In the genomic region with DNA sequence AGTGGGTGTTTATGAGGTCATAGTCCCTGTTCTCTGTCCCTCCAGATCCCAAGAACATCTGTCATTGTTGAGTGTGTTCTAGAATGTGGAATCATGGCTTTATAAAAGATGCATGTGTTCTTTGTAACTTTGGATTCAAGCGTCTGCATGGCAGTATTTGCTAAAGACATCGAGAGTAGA, we compare ENCODE assay signal across 8 mouse cellular contexts. TPM values are rescaled to one million over a fixed set of nuclear protein-coding genes. Genes with fewer than 3 reads are reported as not detected.
DNase-seq lines count a peak whose midpoint lies in the region; ATAC-seq lines count a peak whose summit lies in the region.

Asb15 (plus strand) TSS at position 81 of the 180 bp plus-strand sequence.

- peak within 1 kb of the TSS; percentile 68 for H3K27ac ChIP-seq in kidney, embryonic 15.5 days
- 0 out of 2 replicates have a peak within 1 kb of the TSS, but pooled peaks have one; percentile 23 for H3K27ac ChIP-seq in embryonic facial prominence, embryonic 12.5 days
- no peak within 1 kb of the TSS for H3K27ac ChIP-seq in hindbrain, embryonic 12.5 days
- peak within 1 kb of the TSS; percentile 49 for H3K27ac ChIP-seq in midbrain, embryonic 14.5 days (replicated peaks; ENCODE audit: low read depth, low read length)

- no peaks in the 10 kb centered on the region for H3K9me3 ChIP-seq in kidney, embryonic 15.5 days (replicated peaks)
- no peaks in the 10 kb centered on the region for H3K9me3 ChIP-seq in embryonic facial prominence, embryonic 12.5 days
- H3K9me3 ChIP-seq in hindbrain, embryonic 12.5 days (replicated peaks), result no peaks in the 10 kb centered on the region
- no peaks in the 10 kb centered on the region for H3K9me3 ChIP-seq in midbrain, embryonic 14.5 days (ENCODE audit: control insufficient read depth, low read length)

- H3K4me1 ChIP-seq in kidney, embryonic 15.5 days, result peaks cover 35% of the 10 kb centered on the region
- peaks cover 8% of the 10 kb centered on the region for H3K4me1 ChIP-seq in embryonic facial prominence, embryonic 12.5 days
- peaks cover 16% of the 10 kb centered on the region for H3K4me1 ChIP-seq in hindbrain, embryonic 12.5 days
- peaks cover 17% of the 10 kb centered on the region for H3K4me1 ChIP-seq in midbrain, embryonic 14.5 days (ENCODE audit: control insufficient read depth, insufficient read depth, low read length)

- peak within 1 kb of the TSS; percentile 72 for H3K4me2 ChIP-seq in kidney, embryonic 15.5 days
- peak within 1 kb of the TSS; percentile 69 for H3K4me2 ChIP-seq in embryonic facial prominence, embryonic 12.5 days (replicated peaks)
- H3K4me2 ChIP-seq in hindbrain, embryonic 12.5 days (replicated peaks), result peak within 1 kb of the TSS; percentile 75
- H3K4me2 ChIP-seq in midbrain, embryonic 14.5 days (ENCODE audit: low read length), result peak within 1 kb of the TSS; percentile 80

- WGBS in kidney, embryonic 15.5 days, result 48% methylated on average over 2 of the region's 2 CpGs
- 51% methylated on average over 2 of the region's 2 CpGs for WGBS in embryonic facial prominence, embryonic 12.5 days
- 58% methylated on average over 2 of the region's 2 CpGs for WGBS in hindbrain, embryonic 12.5 days
- WGBS in midbrain, embryonic 14.5 days, result 50% methylated on average over 2 of the region's 2 CpGs

- peak within 1 kb of the TSS; percentile 64 for H3K4me3 ChIP-seq in kidney, embryonic 15.5 days (replicated peaks)
- peak within 1 kb of the TSS; percentile 78 for H3K4me3 ChIP-seq in embryonic facial prominence, embryonic 12.5 days
- peak within 1 kb of the TSS; percentile 59 for H3K4me3 ChIP-seq in hindbrain, embryonic 12.5 days
- H3K4me3 ChIP-seq in midbrain, embryonic 14.5 days (replicated peaks; ENCODE audit: low read depth, low read length), result peak within 1 kb of the TSS; percentile 84

- no peak for ATAC-seq in kidney, embryonic 15.5 days (replicated peaks; ENCODE audit: low FRiP score)
- ATAC-seq in embryonic facial prominence, embryonic 12.5 days (ENCODE audit: insufficient number of reproducible peaks, insufficient read depth, low FRiP score, low TSS enrichment), result no peak
- ATAC-seq in hindbrain, embryonic 12.5 days (ENCODE audit: low FRiP score), result no peak
- ATAC-seq in midbrain, embryonic 14.5 days (ENCODE audit: low FRiP score, low TSS enrichment), result no peak

- peak within 1 kb of the TSS; percentile 57 for H3K9ac ChIP-seq in kidney, embryonic 15.5 days
- peak within 1 kb of the TSS; percentile 74 for H3K9ac ChIP-seq in embryonic facial prominence, embryonic 12.5 days
- peak within 1 kb of the TSS; percentile 59 for H3K9ac ChIP-seq in hindbrain, embryonic 12.5 days
- peak within 1 kb of the TSS; percentile 74 for H3K9ac ChIP-seq in midbrain, embryonic 14.5 days (replicated peaks; ENCODE audit: low read length)

- H3K36me3 ChIP-seq in kidney, embryonic 15.5 days, result peaks cover 14% of the 10 kb centered on the region
- 0 out of 2 replicates have a peak, but pooled peaks cover 4% of the 10 kb centered on the region for H3K36me3 ChIP-seq in embryonic facial prominence, embryonic 12.5 days
- 0 out of 2 replicates have a peak, but pooled peaks cover 2% of the 10 kb centered on the region for H3K36me3 ChIP-seq in hindbrain, embryonic 12.5 days
- peaks cover 6% of the 10 kb centered on the region; the same call in 1 of the 2 replicates for H3K36me3 ChIP-seq in midbrain, embryonic 14.5 days (ENCODE audit: control insufficient read depth, insufficient read depth, low read length)

- H3K27me3 ChIP-seq in kidney, embryonic 15.5 days, result no peaks in the 10 kb centered on the region
- H3K27me3 ChIP-seq in embryonic facial prominence, embryonic 12.5 days, result no peaks in the 10 kb centered on the region
- no peaks in the 10 kb centered on the region for H3K27me3 ChIP-seq in hindbrain, embryonic 12.5 days
- no peaks in the 10 kb centered on the region for H3K27me3 ChIP-seq in midbrain, embryonic 14.5 days (ENCODE audit: control insufficient read depth, insufficient read depth, low read length)

- no peak for DNase-seq in kidney, adult 8-10 months
- DNase-seq in midbrain, embryonic 14.5 days, result no peak
- no peak for DNase-seq in layer of hippocampus, adult 9-11 months
- no peak for DNase-seq in cerebellum, postnatal 10 days
- no peak for DNase-seq in thymus, postnatal 10 days (ENCODE audit: low spot score in 2 of 2)

RNA-seq across cellular contexts. Expression of gene Asb15, which starts in this region (rescaled TPM):
- polyA plus RNA-seq in kidney, embryonic 15.5 days (2015; fragmentation: Nextera tagmentation; extraction: Ambion mirVana), result 0.18 and 0.45 TPM in 2 replicates
- polyA plus RNA-seq in embryonic facial prominence, embryonic 12.5 days (2016; fragmentation: Nextera tagmentation; extraction: Ambion mirVana), result not detected in 2 replicates
- 0.08 TPM in 1 of 2 replicates, not detected in the other for polyA plus RNA-seq in hindbrain, embryonic 12.5 days (2016; fragmentation: Nextera tagmentation; extraction: Ambion mirVana)
- polyA plus RNA-seq in midbrain, embryonic 14.5 days (2014; fragmentation: Nextera tagmentation; extraction: Ambion mirVana), result 0.09 TPM in 1 of 2 replicates, not detected in the other
